Mouse (Mus musculus) left cerebral cortex, adult 9 months (tissue): ENCODE measurements around the gene Cnfn.
"Not testable (repeated sequence)": the region's sequence is repeated elsewhere in the genome, so short reads cannot be mapped to it uniquely, and the experiment has no call there.

ENCODE experiments used
- DNase-seq, 2 experiments: peaks; one replicate each; pipeline ENCODE4 v3.0.0; 2022; ENCODE audit warnings: low spot score in 2 of 2

Gene Cnfn

GRCm38 (mm10) chr7:25369058-25369749 lies at the start of gene Cnfn:
Gene Cnfn, minus strand, starts transcription at chr7:25369724.
- DNase-seq: no peak

GRCm38 (mm10) chr7:25417597-25417996 lies 48.1 kb upstream of the Cnfn start:
- DNase-seq: no peak

GRCm38 (mm10) chr7:25412833-25413441 lies 43.4 kb upstream of the Cnfn start, which contains the start of gene Cxcl17:
Gene Cxcl17, minus strand, starts transcription at chr7:25412886.
- no peak for DNase-seq

GRCm38 (mm10) chr7:25411861-25412260 lies 42.3 kb upstream of the Cnfn start:
- DNase-seq: no peak

- DNase-seq: no peak
Observed at GRCm38 (mm10) chr7:25410969-25411615, 41.6 kb upstream of the Cnfn start.

- DNase-seq: no peak
Observed at GRCm38 (mm10) chr7:25409114-25409760, 39.7 kb upstream of the Cnfn start.

- no peak for DNase-seq
Observed at GRCm38 (mm10) chr7:25406468-25406867, 36.9 kb upstream of the Cnfn start.

GRCm38 (mm10) chr7:25402671-25403101 lies 33.2 kb upstream of the Cnfn start:
- DNase-seq: no peak

GRCm38 (mm10) chr7:25401986-25402385 lies 32.5 kb upstream of the Cnfn start:
- no peak for DNase-seq

GRCm38 (mm10) chr7:25401551-25401950 lies 32.0 kb upstream of the Cnfn start:
- no peak for DNase-seq

- DNase-seq: not testable (repeated sequence)
Observed at GRCm38 (mm10) chr7:25399028-25399427, 29.5 kb upstream of the Cnfn start.

- no peak for DNase-seq
Observed at GRCm38 (mm10) chr7:25398610-25399009, 29.1 kb upstream of the Cnfn start, which contains the start of gene Lipe. Gene Lipe, minus strand, starts transcription at chr7:25398710.

GRCm38 (mm10) chr7:25396621-25397020 lies 27.1 kb upstream of the Cnfn start:
- peak in 1 of 2 experiments; percentile 15 for DNase-seq

- peak; percentile 92 to 97 for DNase-seq
Observed at GRCm38 (mm10) chr7:25395558-25396521, 26.3 kb upstream of the Cnfn start.

GRCm38 (mm10) chr7:25395186-25395557 lies 25.6 kb upstream of the Cnfn start:
- no peak for DNase-seq

- DNase-seq: no peak
Observed at GRCm38 (mm10) chr7:25394754-25395153, 25.2 kb upstream of the Cnfn start.

GRCm38 (mm10) chr7:25393451-25394210 lies 24.1 kb upstream of the Cnfn start:
- DNase-seq: no peak

GRCm38 (mm10) chr7:25392851-25393250 lies 23.3 kb upstream of the Cnfn start:
- DNase-seq: peak in 1 of 2 experiments; percentile 22

- no peak for DNase-seq
Observed at GRCm38 (mm10) chr7:25391856-25392453, 22.4 kb upstream of the Cnfn start.

GRCm38 (mm10) chr7:25390986-25391385 lies 21.5 kb upstream of the Cnfn start:
- no peak for DNase-seq
